Mouse (Mus musculus) hindbrain, embryonic 14.5 days (tissue): Measurements from ENCODE around the gene Aldh16a1. TPM values are rescaled to one million over a fixed set of nuclear protein-coding genes. Genes with fewer than 3 reads are reported as not detected.
"Not testable (repeated sequence)": the region's sequence is repeated elsewhere in the genome, so short reads cannot be mapped to it uniquely, and the experiment has no call there.

Experiments used
- ATAC-seq: fragments of 200-750 bp; cut with Nextera tagmentation; 2 replicates; pipeline ENCODE4 v1.8.0; 2017; ENCODE audit warnings: moderate number of reproducible peaks, mild to moderate bottlenecking, moderate TSS enrichment, moderate library complexity; ENCODE audit not compliant: low FRiP score
- DNase-seq: peaks from one replicate; pipeline ENCODE4 v3.0.0-alpha.2; 2015; ENCODE audit warnings: low spot score
- H3K27ac ChIP-seq: fragments of 300-500 bp; sonication (generic); 2 replicates; pipeline ENCODE4 v1.5.1; 2014; ENCODE audit warnings: mild to moderate bottlenecking, moderate library complexity
- H3K27me3 ChIP-seq: fragments of 300-500 bp; sonication (generic); 2 replicates; pipeline ENCODE4 v1.6.1; 2014; ENCODE audit warnings: mild to moderate bottlenecking, low read length, mixed read lengths; ENCODE audit not compliant: control insufficient read depth, insufficient read depth
- H3K36me3 ChIP-seq: fragments of 300-500 bp; sonication (generic); replicated peaks from 2 replicates; pipeline ENCODE4 v1.6.1; 2014; ENCODE audit not compliant: control insufficient read depth, insufficient read depth
- H3K4me1 ChIP-seq: fragments of 300-500 bp; sonication (generic); replicated peaks from 2 replicates; pipeline ENCODE4 v1.6.1; 2014; ENCODE audit warnings: antibody characterized with exemption, low read length, mixed read lengths; ENCODE audit not compliant: control insufficient read depth, insufficient read depth
- H3K4me2 ChIP-seq: fragments of 300-500 bp; sonication (generic); replicated peaks from 2 replicates; pipeline ENCODE4 v1.6.1; 2014; ENCODE audit warnings: mild to moderate bottlenecking, moderate library complexity
- H3K4me3 ChIP-seq: fragments of 300-500 bp; sonication (generic); replicated peaks from 2 replicates; pipeline ENCODE4 v1.5.1; 2014; ENCODE audit warnings: mild to moderate bottlenecking, low read length
- H3K9ac ChIP-seq: fragments of 300-500 bp; sonication (generic); 2 replicates; pipeline ENCODE4 v1.6.1; 2014
- H3K9me3 ChIP-seq: fragments of 300-500 bp; sonication (generic); 2 replicates; pipeline ENCODE4 v1.6.1; 2016; ENCODE audit warnings: low read length; ENCODE audit not compliant: control insufficient read depth
- WGBS: fragments of 180-500 bp; shearing (Covaris S2); extraction: QIAGEN DNeasy Blood & Tissue Kit; methylation state at CpG from one replicate; pipeline ENCODE4 v1.1.7; 2014; 5-methylcytosine and 5-hydroxymethylcytosine counted together
- polyA plus RNA-seq: library from polyadenylated mRNA; unstranded; fragments of >200 nt; fragmentation: Nextera tagmentation; extraction: Ambion mirVana; gene quantifications from 2 replicates; pipeline ENCODE4 v1.2.1, GENCODE M21; 2014

The Aldh16a1 gene
- polyA plus RNA-seq, 1 experiment from 2014 or later: 21.3 TPM

DNA sequence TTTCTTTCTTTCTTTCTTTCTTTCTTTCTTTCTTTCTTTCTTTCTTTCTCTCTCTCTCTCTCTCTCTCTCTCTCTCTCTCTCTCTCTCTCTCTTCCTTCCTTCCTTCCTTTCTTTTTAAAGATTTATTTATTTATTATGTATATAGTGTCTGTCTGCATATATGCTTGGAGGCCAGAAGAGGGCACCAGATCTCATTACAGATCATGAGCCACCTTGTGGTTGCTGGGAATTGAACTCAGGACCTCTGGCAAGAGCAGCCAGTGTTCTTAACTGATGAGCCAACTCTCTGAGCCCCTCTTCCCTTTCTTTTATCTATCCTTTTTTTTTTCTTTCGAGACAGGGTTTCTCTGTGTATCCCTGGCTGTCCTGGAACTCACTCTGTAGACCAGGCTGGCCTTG is 19.4 kb upstream of the Aldh16a1 start:
- H3K4me3 ChIP-seq, ATAC-seq, H3K9me3 ChIP-seq, H3K36me3 ChIP-seq, H3K4me1 ChIP-seq, H3K27ac ChIP-seq, H3K4me2 ChIP-seq, H3K9ac ChIP-seq, DNase-seq: not testable (repeated sequence)
- WGBS: 62% methylated on average over 1 of the region's 1 CpGs
- peaks cover 77% of the 10 kb centered on the region for H3K27me3 ChIP-seq

DNA sequence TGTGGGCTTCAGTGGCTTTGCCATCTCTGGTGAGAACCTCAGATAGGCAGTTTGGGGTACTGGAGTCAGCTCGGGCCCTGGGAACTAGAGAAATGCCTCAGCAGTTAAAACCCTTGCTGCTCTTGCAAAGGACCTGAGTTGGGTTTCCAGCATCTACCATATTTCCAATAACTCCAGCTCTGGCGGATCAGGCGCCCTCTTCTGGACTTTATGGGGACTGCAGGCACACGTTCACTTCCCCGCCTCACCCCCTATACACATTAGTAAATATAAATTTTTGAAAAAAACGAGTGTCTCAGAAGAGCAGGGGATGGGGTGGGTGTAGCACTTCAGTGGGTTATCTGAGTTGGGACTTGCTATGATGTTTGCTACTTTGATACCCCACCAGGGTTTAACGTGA is 18.6 kb upstream of the Aldh16a1 start:
- Histone ChIP-seq H3K4me1 (peaks cover 15% of the 10 kb centered on the region; the same call in 1 of the 2 replicates), H3K4me3 (no peak overlapping the region), H3K27ac (no peak overlapping the region), H3K27me3 (peaks cover 77% of the 10 kb centered on the region), H3K36me3 (no peaks in the 10 kb centered on the region), H3K4me2 (no peak overlapping the region), H3K9me3 (0 out of 2 replicates have a peak, but pooled peaks cover 6% of the 10 kb centered on the region), H3K9ac (no peak overlapping the region)
- ATAC-seq (no peak), DNase-seq (no peak)
- WGBS: 64% methylated on average over 7 of the region's 7 CpGs

- no peak overlapping the region for H3K27ac ChIP-seq
- no peak for DNase-seq
- whole genome bisulfite sequencing: 90% methylated on average over 3 of the region's 3 CpGs
- H3K27me3 ChIP-seq: peaks cover 77% of the 10 kb centered on the region
- no peak overlapping the region for H3K9ac ChIP-seq
- no peak overlapping the region for H3K4me2 ChIP-seq
- no peak for ATAC-seq
- no peaks in the 10 kb centered on the region for H3K36me3 ChIP-seq
- H3K4me3 ChIP-seq: no peak overlapping the region
- peaks cover 10% of the 10 kb centered on the region; the same call in 1 of the 2 replicates for H3K4me1 ChIP-seq
- H3K9me3 ChIP-seq: 0 out of 2 replicates have a peak, but pooled peaks cover 6% of the 10 kb centered on the region
Observed at GRCm38 (mm10) chr7:45169495-45169894, 15.1 kb upstream of the Aldh16a1 start.

DNA sequence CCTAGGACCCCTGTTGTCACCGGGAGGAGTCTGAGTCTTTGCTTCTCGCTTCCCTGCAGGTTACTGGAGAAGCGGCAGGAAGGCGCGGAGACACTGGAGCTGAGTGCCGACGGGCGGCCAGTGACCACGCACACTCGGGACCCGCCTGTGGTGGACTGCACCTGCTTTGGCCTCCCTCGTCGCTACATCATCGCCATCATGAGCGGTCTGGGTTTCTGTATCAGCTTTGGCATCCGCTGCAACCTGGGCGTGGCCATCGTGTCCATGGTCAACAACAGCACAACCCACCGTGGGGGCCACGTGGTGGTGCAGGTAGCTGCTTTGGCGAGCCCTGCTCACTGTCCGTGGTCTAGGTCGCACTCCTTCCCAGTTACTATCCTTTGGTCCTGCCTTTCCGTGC is 14.3 kb upstream of the Aldh16a1 start:
- Histone ChIP-seq H3K4me2 (peak overlapping the region; percentile 11; the same call in 1 of the 2 replicates), H3K27ac (no peak overlapping the region), H3K27me3 (peaks cover 78% of the 10 kb centered on the region), H3K36me3 (no peaks in the 10 kb centered on the region), H3K9ac (no peak overlapping the region), H3K9me3 (0 out of 2 replicates have a peak, but pooled peaks cover 6% of the 10 kb centered on the region), H3K4me1 (peaks cover 16% of the 10 kb centered on the region; the same call in 1 of the 2 replicates), H3K4me3 (0 out of 2 replicates have a peak overlapping the region, but pooled peaks have one; percentile 6)
- ATAC-seq (no peak), DNase-seq (no peak)
- 2% methylated on average over 24 of the region's 24 CpGs for WGBS

DNA sequence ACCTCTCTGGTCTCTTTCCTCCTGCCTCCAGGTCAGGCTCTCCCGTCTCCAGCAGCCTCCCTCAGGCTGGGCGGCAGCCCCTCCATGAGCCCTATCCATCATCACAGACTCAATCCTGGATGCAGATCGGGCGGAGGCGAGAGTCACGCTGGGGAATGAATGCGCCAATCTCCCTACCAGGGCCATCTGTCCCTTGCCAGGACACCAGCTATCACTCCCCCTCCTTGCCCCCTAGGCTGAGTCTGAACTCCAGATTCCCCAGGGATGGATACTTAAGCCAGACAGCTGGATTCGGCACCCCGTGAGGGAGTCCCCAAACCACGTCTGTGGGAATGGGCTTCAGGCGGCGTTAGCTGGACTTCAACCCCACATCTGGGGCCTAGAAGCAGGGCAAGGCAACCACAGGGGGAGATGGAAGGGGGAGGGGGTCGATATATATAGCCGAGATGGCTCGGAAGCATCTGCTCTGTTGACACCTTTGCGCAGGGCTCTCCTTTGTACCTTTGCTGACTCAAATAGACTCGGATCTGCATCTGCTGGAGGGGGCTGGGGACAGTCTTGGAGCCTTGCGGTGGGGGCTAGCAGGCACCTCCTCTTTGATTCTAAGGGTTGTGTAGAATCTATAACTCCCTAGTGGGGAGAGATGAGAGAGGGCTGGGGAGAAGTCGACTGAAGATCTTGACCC is 13.5 kb upstream of the Aldh16a1 start:
- Histone ChIP-seq H3K4me3 (no peak overlapping the region), H3K4me2 (peak overlapping the region; percentile 22; the same call in 1 of the 2 replicates)

DNA sequence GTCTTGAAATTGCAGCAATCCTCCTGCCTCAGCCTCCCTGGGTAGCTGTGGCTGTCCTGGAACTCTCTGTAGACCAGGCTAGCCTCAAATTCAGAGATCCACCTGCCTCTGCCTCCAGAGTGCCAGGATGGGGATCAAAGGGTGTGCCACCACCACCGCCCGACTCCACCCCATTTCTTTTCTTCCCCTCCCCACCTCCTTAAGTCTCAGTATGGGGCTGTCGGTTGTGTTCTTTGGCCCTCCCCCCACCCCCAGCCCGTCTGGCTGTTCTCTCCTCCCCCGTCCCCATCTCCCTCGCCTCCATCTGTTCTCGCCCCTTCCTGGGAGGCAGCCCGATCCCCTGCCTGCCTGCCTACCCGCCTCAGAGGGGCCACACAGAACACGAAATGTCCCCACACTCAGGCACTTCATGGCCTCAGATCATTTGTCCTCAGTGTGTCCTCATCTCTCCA is 12.6 kb upstream of the Aldh16a1 start:
- DNase-seq: no peak
- 0 out of 2 replicates have a peak, but pooled peaks cover 6% of the 10 kb centered on the region for H3K9me3 ChIP-seq
- peaks cover 27% of the 10 kb centered on the region for H3K4me1 ChIP-seq
- H3K4me2 ChIP-seq: no peak overlapping the region
- H3K9ac ChIP-seq: no peak overlapping the region
- H3K36me3 ChIP-seq: no peaks in the 10 kb centered on the region
- H3K4me3 ChIP-seq: no peak overlapping the region
- no peak for ATAC-seq
- H3K27ac ChIP-seq: no peak overlapping the region
- WGBS: 24% methylated on average over 10 of the region's 10 CpGs
- peaks cover 81% of the 10 kb centered on the region for H3K27me3 ChIP-seq

More for the DNA sequence above, 13.5 kb upstream of the Aldh16a1 start:
- H3K9ac ChIP-seq: no peak overlapping the region; the same call in 1 of the 2 replicates
- 0 out of 2 replicates have a peak, but pooled peaks cover 6% of the 10 kb centered on the region for H3K9me3 ChIP-seq
- H3K36me3 ChIP-seq: no peaks in the 10 kb centered on the region
- no peak for ATAC-seq
- peaks cover 18% of the 10 kb centered on the region; the same call in 1 of the 2 replicates for H3K4me1 ChIP-seq
- under 1% methylated on average over 19 of the region's 19 CpGs for WGBS
- H3K27me3 ChIP-seq: peaks cover 85% of the 10 kb centered on the region
- no peak overlapping the region for H3K27ac ChIP-seq
- no peak for DNase-seq

DNA sequence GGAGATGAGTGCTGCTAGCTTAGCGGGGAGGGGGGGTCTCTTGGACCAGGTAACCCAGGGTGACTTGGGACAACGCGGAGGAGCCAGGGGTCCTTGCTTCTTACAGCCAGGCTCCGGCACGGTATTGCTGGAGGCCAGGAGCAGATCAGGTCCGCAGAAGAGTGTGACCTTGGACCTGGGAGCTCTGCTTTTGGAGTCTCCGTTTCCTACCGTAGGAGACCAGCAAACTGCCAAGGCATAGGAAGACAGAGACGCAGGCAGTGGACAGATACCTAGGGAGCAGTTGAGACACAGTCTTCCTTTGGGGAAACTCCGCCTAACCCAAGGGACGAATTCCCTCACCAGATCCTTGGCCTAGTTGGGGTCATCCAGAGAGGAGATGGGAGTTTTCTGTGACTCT is 11.3 kb upstream of the Aldh16a1 start:
- no peak overlapping the region for H3K4me2 ChIP-seq
- DNase-seq (no peak), ATAC-seq (no peak)
- no peak overlapping the region for H3K4me3 ChIP-seq
- no peaks in the 10 kb centered on the region for H3K36me3 ChIP-seq
- H3K9ac ChIP-seq: no peak overlapping the region
- H3K4me1 ChIP-seq: peaks cover 28% of the 10 kb centered on the region
- 0 out of 2 replicates have a peak, but pooled peaks cover 6% of the 10 kb centered on the region for H3K9me3 ChIP-seq
- no peak overlapping the region for H3K27ac ChIP-seq
- peaks cover 80% of the 10 kb centered on the region for H3K27me3 ChIP-seq
- 45% methylated on average over 11 of the region's 11 CpGs for WGBS

GRCm38 (mm10) chr7:45164833-45165232 is 10.4 kb upstream of the Aldh16a1 start:
- H3K27ac ChIP-seq: no peak overlapping the region
- DNase-seq: no peak
- H3K4me2 ChIP-seq: no peak overlapping the region
- peaks cover 28% of the 10 kb centered on the region for H3K4me1 ChIP-seq
- peaks cover 74% of the 10 kb centered on the region for H3K27me3 ChIP-seq
- H3K9me3 ChIP-seq: 0 out of 2 replicates have a peak, but pooled peaks cover 5% of the 10 kb centered on the region
- no peak overlapping the region for H3K4me3 ChIP-seq
- no peak overlapping the region for H3K9ac ChIP-seq
- ATAC-seq: no peak
- 0 out of 2 replicates have a peak, but pooled peaks cover 9% of the 10 kb centered on the region for H3K36me3 ChIP-seq
- 69% methylated on average over 5 of the region's 5 CpGs for WGBS

GRCm38 (mm10) chr7:45163735-45164490 is 9.5 kb upstream of the Aldh16a1 start, which contains the start of gene Slc17a7:
Gene Slc17a7 (plus strand): TSS chr7:45163949.
- DNase-seq: no peak

More at GRCm38 (mm10) chr7:45163735-45164490, 9.5 kb upstream of the Aldh16a1 start, which contains the start of gene Slc17a7:
- Histone ChIP-seq H3K4me3 (peak within 1 kb of the TSS; percentile 25), H3K27ac (no peak within 1 kb of the TSS), H3K9ac (peak within 1 kb of the TSS; percentile 42), H3K9me3 (no peaks in the 10 kb centered on the region), H3K36me3 (peaks cover 17% of the 10 kb centered on the region; the same call in 1 of the 2 replicates), H3K4me2 (peak within 1 kb of the TSS; percentile 54), H3K4me1 (peaks cover 28% of the 10 kb centered on the region), H3K27me3 (peaks cover 65% of the 10 kb centered on the region)
- no peak for ATAC-seq
- 3% methylated on average over 36 of the region's 41 CpGs for WGBS
